In the genomic region with DNA sequence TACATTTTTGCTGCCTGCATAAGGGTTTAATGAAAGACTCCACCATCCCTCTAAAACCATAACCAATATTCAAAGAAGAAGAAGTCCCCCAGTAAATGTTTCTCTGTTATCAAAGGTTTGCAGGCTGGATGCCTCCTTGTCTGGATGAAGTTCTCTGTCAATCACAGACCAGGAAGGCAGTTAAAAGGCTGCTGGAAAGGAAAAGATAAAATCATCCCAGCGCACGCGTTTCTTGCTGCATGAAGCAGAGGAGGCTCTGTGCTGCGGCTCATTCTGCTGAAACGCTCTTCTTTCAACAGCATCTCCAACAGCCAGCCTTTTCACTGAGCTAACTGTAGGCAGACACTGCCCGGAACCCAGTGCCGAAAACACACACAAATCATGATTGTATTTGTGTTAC, we compare ENCODE assay signal across 15 mouse cellular contexts.
DNase-seq lines count a peak whose midpoint lies in the region; ATAC-seq and TF ChIP-seq lines count a peak whose summit lies in the region.
"Had no signal": no experiment of that assay in that cellular context is flagged by ENCODE, and none has a peak within 500 bp of the region (broad histone marks: within the 10 kb centered on the region; RNA-seq: fewer than 3 reads in every experiment).

No protein-coding gene starts in this region.

- WGBS in hindbrain, embryonic 13.5 days = 83% methylated on average over 7 of the region's 7 CpGs
- WGBS in hindbrain, embryonic 10.5 days = 92% methylated on average over 7 of the region's 7 CpGs
- WGBS in liver, embryonic 12.5 days (ENCODE audit: insufficient replicate concordance) = 21% methylated on average over 7 of the region's 7 CpGs
- 62% methylated on average over 7 of the region's 7 CpGs for WGBS in midbrain, postnatal 0 days

- no peak for DNase-seq in hindbrain, embryonic 10.5 days (ENCODE audit: low spot score)
- peak; percentile 34 to 41 for DNase-seq in right cerebral cortex, postnatal 10 days (ENCODE audit: low spot score in 2 of 2)
- no peak for DNase-seq in right cerebral cortex, adult 2 months (ENCODE audit: low spot score in 2 of 2)
- no peak for DNase-seq in midbrain, postnatal 0 days (ENCODE audit: low spot score)
- no peak for DNase-seq in retina, postnatal 1 day
- DNase-seq: cerebellum, adult 2 months; embryo, embryonic 11 days; gastrocnemius, postnatal 25 days; thymus, postnatal 4 days had no signal

- no peaks in the 10 kb centered on the region for H3K36me3 ChIP-seq in hindbrain, embryonic 13.5 days
- H3K36me3 ChIP-seq in hindbrain, embryonic 10.5 days = no peaks in the 10 kb centered on the region
- H3K36me3 ChIP-seq in liver, embryonic 12.5 days = no peaks in the 10 kb centered on the region
- no peaks in the 10 kb centered on the region for H3K36me3 ChIP-seq in midbrain, postnatal 0 days (ENCODE audit: insufficient read depth, low read length)

- H3K4me1 ChIP-seq in hindbrain, embryonic 13.5 days (replicated peaks) = peaks cover 12% of the 10 kb centered on the region
- no peaks in the 10 kb centered on the region for H3K4me1 ChIP-seq in hindbrain, embryonic 10.5 days (replicated peaks)
- H3K4me1 ChIP-seq in liver, embryonic 12.5 days = peaks cover 16% of the 10 kb centered on the region
- H3K4me1 ChIP-seq in midbrain, postnatal 0 days (ENCODE audit: insufficient read depth, low read length) = no peaks in the 10 kb centered on the region

- H3K4me2 ChIP-seq in hindbrain, embryonic 13.5 days = no peak overlapping the region
- peak overlapping the region; percentile 32 for H3K4me2 ChIP-seq in liver, embryonic 12.5 days
- no peak overlapping the region for H3K4me2 ChIP-seq in midbrain, postnatal 0 days (ENCODE audit: low read depth, low read length, poor library complexity, severe bottlenecking)

- H3K4me3 ChIP-seq in hindbrain, embryonic 13.5 days = no peak overlapping the region
- H3K4me3 ChIP-seq in hindbrain, embryonic 10.5 days = no peak overlapping the region
- H3K4me3 ChIP-seq in liver, embryonic 12.5 days = no peak overlapping the region
- H3K4me3 ChIP-seq in midbrain, postnatal 0 days (ENCODE audit: low read depth, low read length) = no peak overlapping the region

- peak overlapping the region; percentile 46; the same call in 1 of the 2 replicates for H3K27ac ChIP-seq in hindbrain, embryonic 13.5 days
- no peak overlapping the region for H3K27ac ChIP-seq in hindbrain, embryonic 10.5 days
- H3K27ac ChIP-seq in liver, embryonic 12.5 days = 0 out of 2 replicates have a peak overlapping the region, but pooled peaks have one; percentile 51
- peak overlapping the region; percentile 66 for H3K27ac ChIP-seq in midbrain, postnatal 0 days (ENCODE audit: low read depth, low read length)
- H3K27ac ChIP-seq: stomach, postnatal 0 days had no signal

- no peak for ATAC-seq in hindbrain, embryonic 13.5 days (ENCODE audit: low FRiP score)
- ATAC-seq in liver, embryonic 12.5 days = peak; percentile 52; the same call in 1 of the 2 replicates
- ATAC-seq in midbrain, postnatal 0 days (ENCODE audit: low FRiP score) = no peak
- ATAC-seq in granulocyte monocyte progenitor cell, adult 5-6 weeks (replicated peaks; ENCODE audit: poor library complexity, severe bottlenecking) = no peak
- ATAC-seq: CD4-positive, CD25-positive, alpha-beta regulatory T cell, adult 4 months; forebrain, embryonic 16.5 days had no signal

- TF ChIP-seq CTCF in midbrain, postnatal 0 days (IDR thresholded peaks at IDR 0.05) = no peak

- no peaks in the 10 kb centered on the region for H3K9me3 ChIP-seq in hindbrain, embryonic 13.5 days
- no peaks in the 10 kb centered on the region for H3K9me3 ChIP-seq in hindbrain, embryonic 10.5 days
- no peaks in the 10 kb centered on the region for H3K9me3 ChIP-seq in liver, embryonic 12.5 days (replicated peaks)
- no peaks in the 10 kb centered on the region for H3K9me3 ChIP-seq in midbrain, postnatal 0 days (ENCODE audit: low read length)

- H3K27me3 ChIP-seq in hindbrain, embryonic 13.5 days = no peaks in the 10 kb centered on the region
- no peaks in the 10 kb centered on the region for H3K27me3 ChIP-seq in hindbrain, embryonic 10.5 days (ENCODE audit: insufficient read depth, poor library complexity, severe bottlenecking)
- no peaks in the 10 kb centered on the region for H3K27me3 ChIP-seq in liver, embryonic 12.5 days (replicated peaks)
- no peaks in the 10 kb centered on the region for H3K27me3 ChIP-seq in midbrain, postnatal 0 days (ENCODE audit: insufficient read depth, low read length)

- H3K9ac ChIP-seq in hindbrain, embryonic 13.5 days = no peak overlapping the region
- H3K9ac ChIP-seq in liver, embryonic 12.5 days = no peak overlapping the region
- H3K9ac ChIP-seq in midbrain, postnatal 0 days (replicated peaks; ENCODE audit: low read length, poor library complexity, severe bottlenecking) = no peak overlapping the region

Comparison
In these comparisons a context has a peak if more than half of its experiments do, and no peak if none do; other contexts are left out.
1. DNase-seq: peak in right cerebral cortex, postnatal 10 days (2 of 2); none in hindbrain, embryonic 10.5 days (single experiment), right cerebral cortex, adult 2 months (0 of 2), midbrain, postnatal 0 days (single experiment) and retina, postnatal 1 day (single experiment).